Mouse (Mus musculus): ENCODE results near the gene Ska3.

The Ska3 gene

GRCm38 (mm10) chr14:57797551-57797950 is 28.4 kb downstream of the Ska3 start:
- no peak for DNase-seq (ENCODE audit: low spot score)

DNA sequence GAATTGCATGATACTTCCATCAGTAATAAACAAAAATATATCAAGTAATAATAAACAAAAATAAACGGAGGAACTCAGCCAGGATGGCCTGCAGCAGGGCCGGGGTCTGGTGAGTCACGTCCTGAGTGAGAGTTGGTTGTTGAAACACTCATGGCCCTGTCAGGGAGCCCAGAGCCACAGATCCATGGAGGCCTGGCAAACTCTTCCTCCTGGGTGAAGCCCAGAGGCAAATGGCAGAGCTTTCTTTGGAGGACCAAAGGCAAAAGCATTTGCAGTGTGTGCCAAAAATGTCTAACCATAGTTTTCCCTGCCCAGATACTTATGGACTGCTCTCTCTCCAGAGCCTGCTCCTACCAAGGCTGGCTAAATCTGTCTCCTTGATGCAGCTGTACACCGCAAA is 34.8 kb downstream of the Ska3 start:
- no peak for DNase-seq (ENCODE audit: low spot score)

GRCm38 (mm10) chr14:57789759-57790158 is 36.2 kb downstream of the Ska3 start:
- no peak for DNase-seq (ENCODE audit: low spot score)

GRCm38 (mm10) chr14:57789311-57789710 is 36.7 kb downstream of the Ska3 start:
- no peak for DNase-seq (ENCODE audit: low spot score)

DNA sequence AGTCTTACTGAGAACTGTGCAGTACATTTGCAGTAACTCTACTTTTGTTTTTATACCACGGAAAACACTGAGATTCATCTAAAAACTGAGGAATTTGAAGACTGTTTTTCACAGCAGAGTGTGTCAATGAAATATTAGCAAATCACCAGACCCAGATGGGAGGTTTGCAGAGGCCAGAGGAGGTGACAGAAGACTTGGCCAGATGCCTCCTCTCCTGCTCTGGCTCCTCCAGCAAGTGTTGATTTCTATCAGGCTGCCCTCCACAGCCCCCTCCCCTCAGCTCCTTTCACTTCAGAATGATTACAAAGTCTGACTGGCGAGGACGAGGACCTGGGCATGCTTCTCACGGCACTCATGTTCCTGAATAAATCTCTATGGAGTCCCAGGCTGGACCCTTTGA is 38.6 kb downstream of the Ska3 start:
- DNase-seq (ENCODE audit: low spot score) = no peak

- DNase-seq (ENCODE audit: low spot score) = no peak
These were observed 53.7 kb downstream of the Ska3 start for GRCm38 (mm10) chr14:57772157-57772815.

DNA sequence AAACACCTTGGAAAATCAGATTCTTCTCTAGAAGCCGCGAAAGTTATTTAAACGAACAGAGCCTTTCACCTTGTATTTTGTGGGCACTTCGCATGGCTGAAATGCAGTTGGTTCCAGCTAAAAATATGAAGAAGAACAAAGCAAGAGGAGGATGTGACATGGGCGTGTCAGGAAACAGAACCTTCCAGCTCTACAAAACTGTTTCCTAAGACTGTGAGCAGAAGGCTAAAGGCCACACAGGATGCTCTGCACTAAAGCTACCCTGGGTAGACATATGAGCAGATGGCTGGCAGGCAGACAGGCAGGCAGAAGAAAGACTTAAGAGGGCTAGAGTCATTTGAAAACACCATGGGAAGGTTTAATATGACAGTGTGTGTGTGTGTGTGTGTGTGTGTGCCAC is 56.9 kb downstream of the Ska3 start:
- no peak for DNase-seq (ENCODE audit: low spot score)

- DNase-seq (ENCODE audit: low spot score) = no peak
These were observed 65.3 kb downstream of the Ska3 start for GRCm38 (mm10) chr14:57760447-57761412.

DNA sequence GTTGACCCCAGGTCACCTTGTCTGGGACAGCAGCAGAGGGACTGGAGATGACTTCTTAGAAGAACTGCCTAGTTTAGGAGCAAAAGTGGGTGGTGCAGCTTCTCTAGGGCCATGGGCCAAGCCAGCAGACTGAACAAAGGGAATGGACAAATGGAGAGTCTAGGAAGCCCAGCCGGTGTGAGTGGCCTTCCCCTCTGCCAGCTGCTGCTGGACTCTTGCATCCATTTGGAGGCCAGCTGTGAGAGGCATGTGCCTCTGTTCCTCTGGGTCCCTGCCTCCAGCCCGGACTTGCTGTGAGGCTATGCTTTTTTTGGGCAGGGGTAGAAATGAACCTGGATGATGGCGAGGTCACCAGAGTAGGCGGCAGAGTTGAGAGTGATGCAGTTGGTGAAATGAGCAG is 67.7 kb downstream of the Ska3 start, which contains the start of gene Lats2:
Gene Lats2, minus strand, starts transcription at position 152 of the 400 bp plus-strand sequence.
- DNase-seq (ENCODE audit: low spot score) = no peak
